In the genomic region with DNA sequence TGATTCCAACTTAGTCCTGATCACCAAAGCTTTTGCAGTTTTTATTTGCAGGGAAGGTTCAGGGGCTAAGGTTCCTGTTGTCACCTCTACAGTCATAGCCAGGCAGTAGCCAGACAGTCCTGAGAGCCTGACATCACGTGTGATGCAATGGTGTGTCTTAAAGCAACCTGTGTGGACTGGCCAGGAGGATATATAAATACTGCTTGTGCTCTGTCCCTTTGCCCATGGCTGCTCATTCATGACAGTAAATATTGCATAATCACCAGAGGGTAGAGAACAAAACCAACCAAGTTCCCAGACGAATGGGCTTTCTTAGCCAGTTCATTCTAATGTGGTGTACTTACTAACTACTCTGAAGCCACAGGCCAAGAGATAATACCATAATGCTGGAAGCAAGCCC, we compare ENCODE assay signal across 21 mouse cellular contexts. TPM values are rescaled to one million over a fixed set of nuclear protein-coding genes. Genes with fewer than 3 reads are reported as not detected.
DNase-seq lines count a peak whose midpoint lies in the region; ATAC-seq and TF ChIP-seq lines count a peak whose summit lies in the region.
"Had no signal": no experiment of that assay in that cellular context is flagged by ENCODE, and none has a peak within 500 bp of the region (broad histone marks: within the 10 kb centered on the region; RNA-seq: fewer than 3 reads in every experiment).

No protein-coding gene starts in this region.

- no peak overlapping the region for H3K9ac ChIP-seq in liver, embryonic 15.5 days
- no peak overlapping the region for H3K9ac ChIP-seq in liver, embryonic 11.5 days (ENCODE audit: low read depth, low read length)
- H3K9ac ChIP-seq in intestine, postnatal 0 days (ENCODE audit: low read depth, low read length): no peak overlapping the region
- no peak overlapping the region for H3K9ac ChIP-seq in midbrain, embryonic 15.5 days
- H3K9ac ChIP-seq in hindbrain, postnatal 0 days (replicated peaks; ENCODE audit: low read length): no peak overlapping the region
- H3K9ac ChIP-seq: forebrain, postnatal 0 days; hindbrain, embryonic 15.5 days; liver, embryonic 14.5 days; stomach, embryonic 15.5 days had no signal

- H3K27ac ChIP-seq in liver, embryonic 15.5 days (replicated peaks): 0 out of 2 replicates have a peak overlapping the region, but pooled peaks have one; percentile 29
- no peak overlapping the region for H3K27ac ChIP-seq in liver, embryonic 11.5 days (ENCODE audit: low read depth, low read length)
- H3K27ac ChIP-seq in intestine, postnatal 0 days (ENCODE audit: low read depth, low read length): no peak overlapping the region
- no peak overlapping the region for H3K27ac ChIP-seq in midbrain, embryonic 15.5 days
- no peak overlapping the region for H3K27ac ChIP-seq in hindbrain, postnatal 0 days
- H3K27ac ChIP-seq: hindbrain, embryonic 15.5 days; limb, embryonic 10.5 days; liver, embryonic 14.5 days; stomach, embryonic 15.5 days had no signal

- H3K4me3 ChIP-seq in liver, embryonic 15.5 days (replicated peaks): no peak overlapping the region
- no peak overlapping the region for H3K4me3 ChIP-seq in liver, embryonic 11.5 days (ENCODE audit: low read depth, low read length)
- no peak overlapping the region for H3K4me3 ChIP-seq in intestine, postnatal 0 days (ENCODE audit: low read depth, low read length)
- no peak overlapping the region for H3K4me3 ChIP-seq in midbrain, embryonic 15.5 days
- no peak overlapping the region for H3K4me3 ChIP-seq in hindbrain, postnatal 0 days (ENCODE audit: low read length)
- H3K4me3 ChIP-seq: hindbrain, embryonic 15.5 days; limb, embryonic 10.5 days; stomach, embryonic 15.5 days had no signal

- ATAC-seq in liver, embryonic 15.5 days (ENCODE audit: insufficient read depth): peak; percentile 62
- ATAC-seq in liver, embryonic 11.5 days (replicated peaks; ENCODE audit: low FRiP score): no peak
- ATAC-seq in intestine, postnatal 0 days: peak; percentile 49; the same call in 1 of the 2 replicates
- no peak for ATAC-seq in midbrain, embryonic 15.5 days (replicated peaks)
- no peak for ATAC-seq in hindbrain, postnatal 0 days
- ATAC-seq: forebrain, postnatal 0 days; lung, postnatal 0 days had no signal

- no peak overlapping the region for H3K4me2 ChIP-seq in liver, embryonic 15.5 days
- H3K4me2 ChIP-seq in liver, embryonic 11.5 days: no peak overlapping the region
- no peak overlapping the region for H3K4me2 ChIP-seq in intestine, postnatal 0 days (replicated peaks; ENCODE audit: low read depth)
- H3K4me2 ChIP-seq in midbrain, embryonic 15.5 days: no peak overlapping the region
- no peak overlapping the region for H3K4me2 ChIP-seq in hindbrain, postnatal 0 days (ENCODE audit: low read depth, low read length)
- H3K4me2 ChIP-seq: hindbrain, embryonic 15.5 days; midbrain, embryonic 11.5 days; stomach, embryonic 15.5 days had no signal

- H3K9me3 ChIP-seq in liver, embryonic 15.5 days (replicated peaks): no peaks in the 10 kb centered on the region
- no peaks in the 10 kb centered on the region for H3K9me3 ChIP-seq in liver, embryonic 11.5 days (ENCODE audit: control insufficient read depth, low read length)
- H3K9me3 ChIP-seq in intestine, postnatal 0 days (ENCODE audit: control insufficient read depth): no peaks in the 10 kb centered on the region
- H3K9me3 ChIP-seq in midbrain, embryonic 15.5 days: no peaks in the 10 kb centered on the region
- no peaks in the 10 kb centered on the region for H3K9me3 ChIP-seq in hindbrain, postnatal 0 days (ENCODE audit: low read length)
- H3K9me3 ChIP-seq: hindbrain, embryonic 15.5 days; limb, embryonic 10.5 days; stomach, embryonic 15.5 days had no signal

- no peak for DNase-seq in liver, embryonic 11.5 days (ENCODE audit: low spot score)
- DNase-seq in adipocyte (ENCODE audit: low spot score): peak; percentile 34
- DNase-seq in lung, postnatal 4 days: no peak
- no peak for DNase-seq in hindbrain, postnatal 0 days (ENCODE audit: low spot score)
- DNase-seq: adrenal gland, postnatal 36 days; cerebellum, adult 9-11 months; forebrain, postnatal 0 days; gastrocnemius, postnatal 14 days; kidney, adult 18-20 months; kidney, postnatal 14 days; thymus, adult 2 months; thymus, postnatal 4 days had no signal

- H3K4me1 ChIP-seq in liver, embryonic 15.5 days (replicated peaks): peaks cover 8% of the 10 kb centered on the region
- H3K4me1 ChIP-seq in liver, embryonic 11.5 days (replicated peaks; ENCODE audit: control insufficient read depth, insufficient read depth, low read length): peaks cover 4% of the 10 kb centered on the region
- H3K4me1 ChIP-seq in intestine, postnatal 0 days (replicated peaks; ENCODE audit: control insufficient read depth, insufficient read depth, low read length): no peaks in the 10 kb centered on the region
- H3K4me1 ChIP-seq in midbrain, embryonic 15.5 days: no peaks in the 10 kb centered on the region
- H3K4me1 ChIP-seq in hindbrain, postnatal 0 days (ENCODE audit: insufficient read depth, low read length): no peaks in the 10 kb centered on the region
- H3K4me1 ChIP-seq: hindbrain, embryonic 15.5 days; stomach, embryonic 15.5 days had no signal

- H3K27me3 ChIP-seq in liver, embryonic 15.5 days: no peaks in the 10 kb centered on the region
- H3K27me3 ChIP-seq in liver, embryonic 11.5 days (replicated peaks; ENCODE audit: control insufficient read depth, insufficient read depth, low read length): no peaks in the 10 kb centered on the region
- no peaks in the 10 kb centered on the region for H3K27me3 ChIP-seq in intestine, postnatal 0 days (replicated peaks; ENCODE audit: control insufficient read depth, insufficient read depth, low read length)
- no peaks in the 10 kb centered on the region for H3K27me3 ChIP-seq in midbrain, embryonic 15.5 days (replicated peaks)
- H3K27me3 ChIP-seq in hindbrain, postnatal 0 days (ENCODE audit: insufficient read depth, low read length): no peaks in the 10 kb centered on the region
- H3K27me3 ChIP-seq: hindbrain, embryonic 15.5 days; stomach, embryonic 15.5 days had no signal

- no peaks in the 10 kb centered on the region for H3K36me3 ChIP-seq in liver, embryonic 15.5 days (replicated peaks)
- no peaks in the 10 kb centered on the region for H3K36me3 ChIP-seq in liver, embryonic 11.5 days (ENCODE audit: control insufficient read depth, insufficient read depth, low read length)
- H3K36me3 ChIP-seq in intestine, postnatal 0 days (ENCODE audit: control insufficient read depth, insufficient read depth): no peaks in the 10 kb centered on the region
- H3K36me3 ChIP-seq in midbrain, embryonic 15.5 days (replicated peaks): no peaks in the 10 kb centered on the region
- no peaks in the 10 kb centered on the region for H3K36me3 ChIP-seq in hindbrain, postnatal 0 days (ENCODE audit: insufficient read depth, low read length)
- H3K36me3 ChIP-seq: hindbrain, embryonic 15.5 days; limb, embryonic 10.5 days; stomach, embryonic 15.5 days had no signal

- 45% methylated on average over 2 of the region's 2 CpGs for WGBS in liver, embryonic 15.5 days (ENCODE audit: insufficient replicate concordance)
- WGBS in liver, embryonic 11.5 days: 73% methylated on average over 2 of the region's 2 CpGs
- WGBS in intestine, postnatal 0 days: 63% methylated on average over 2 of the region's 2 CpGs
- 90% methylated on average over 2 of the region's 2 CpGs for WGBS in midbrain, embryonic 15.5 days
- 91% methylated on average over 2 of the region's 2 CpGs for WGBS in hindbrain, postnatal 0 days

- TF ChIP-seq CTCF in intestine, postnatal 0 days (IDR thresholded peaks at IDR 0.05; ENCODE audit: low read depth): no peak
- no peak for TF ChIP-seq CTCF in hindbrain, postnatal 0 days (IDR thresholded peaks at IDR 0.05; ENCODE audit: low read depth)

RNA-seq across cellular contexts. Expression of gene 4921507P07Rik, which starts 9.0 kb away (rescaled TPM):
- 0.14 and 0.30 TPM in 2 replicates for polyA plus RNA-seq in liver, embryonic 15.5 days (2015; fragmentation: Nextera tagmentation; extraction: Ambion mirVana)
- 0.15 and 0.25 TPM in 2 replicates for polyA plus RNA-seq in liver, embryonic 11.5 days (2014; fragmentation: Nextera tagmentation; extraction: Ambion mirVana)
- polyA plus RNA-seq in intestine, postnatal 0 days (2015; fragmentation: Nextera tagmentation; extraction: Ambion mirVana): 0.30 TPM in 2 replicates
- polyA plus RNA-seq in midbrain, embryonic 15.5 days (2015; fragmentation: Nextera tagmentation; extraction: Ambion mirVana): 3.1 and 3.2 TPM in 2 replicates
- total RNA-seq in hindbrain, postnatal 0 days (2014; rRNA removed): 2.0 and 3.1 TPM in 2 replicates
- 2.6 and 3.4 TPM in 2 replicates for polyA plus RNA-seq in hindbrain, postnatal 0 days (2015; fragmentation: Nextera tagmentation; extraction: Ambion mirVana)

RNA-seq across cellular contexts. Expression of gene Cycs, which starts 21.1 kb away (rescaled TPM):
- 32.9 and 36.2 TPM in 2 replicates for polyA plus RNA-seq in liver, embryonic 15.5 days (2015; fragmentation: Nextera tagmentation; extraction: Ambion mirVana)
- 83.6 and 84.2 TPM in 2 replicates for polyA plus RNA-seq in liver, embryonic 11.5 days (2014; fragmentation: Nextera tagmentation; extraction: Ambion mirVana)
- 132 and 157 TPM in 2 replicates for polyA plus RNA-seq in intestine, postnatal 0 days (2015; fragmentation: Nextera tagmentation; extraction: Ambion mirVana)
- polyA plus RNA-seq in midbrain, embryonic 15.5 days (2015; fragmentation: Nextera tagmentation; extraction: Ambion mirVana): 65.9 and 67.7 TPM in 2 replicates
- 24.5 and 25.6 TPM in 2 replicates for total RNA-seq in hindbrain, postnatal 0 days (2014; rRNA removed)
- 94.0 TPM in 2 replicates for polyA plus RNA-seq in hindbrain, postnatal 0 days (2015; fragmentation: Nextera tagmentation; extraction: Ambion mirVana)

Comparison
In these comparisons a context has a peak if more than half of its experiments do, and no peak if none do; other contexts are left out.
1. ATAC-seq: peak in liver, embryonic 15.5 days (single experiment) and intestine, postnatal 0 days (single experiment); none in liver, embryonic 11.5 days (single experiment), midbrain, embryonic 15.5 days (single experiment) and hindbrain, postnatal 0 days (single experiment).